Mouse (Mus musculus): ENCODE results near the gene Fam189a1.

Gene Fam189a1

GRCm38 (mm10) chr7:65104207-65105096 is 51.9 kb downstream of the Fam189a1 start:
- intact Hi-C loops (cut with DNase I) = no loop called here

- intact Hi-C loops (cut with DNase I) = no loop called here
These were observed 54.7 kb downstream of the Fam189a1 start for GRCm38 (mm10) chr7:65101661-65102060.

GRCm38 (mm10) chr7:65097708-65098107 is 58.7 kb downstream of the Fam189a1 start:
- intact Hi-C loops (cut with DNase I) = no loop called here

- intact Hi-C loops (cut with DNase I) = no loop called here
These were observed 60.7 kb downstream of the Fam189a1 start for GRCm38 (mm10) chr7:65095631-65096107.

- intact Hi-C loops (cut with DNase I) = no loop called here
These were observed 63.1 kb downstream of the Fam189a1 start for GRCm38 (mm10) chr7:65093314-65093713.

GRCm38 (mm10) chr7:65091486-65091885 is 64.9 kb downstream of the Fam189a1 start:
- intact Hi-C loops (cut with DNase I) = no loop called here

- intact Hi-C loops (cut with DNase I) = no loop called here
These were observed 70.4 kb downstream of the Fam189a1 start for GRCm38 (mm10) chr7:65085972-65086371.

GRCm38 (mm10) chr7:65082778-65083091 is 73.6 kb downstream of the Fam189a1 start:
- intact Hi-C loops (cut with DNase I) = no loop called here

GRCm38 (mm10) chr7:65081979-65082777 is 74.2 kb downstream of the Fam189a1 start:
- intact Hi-C loops (cut with DNase I) = no loop called here

- intact Hi-C loops (cut with DNase I) = no loop called here
These were observed 80.2 kb downstream of the Fam189a1 start for GRCm38 (mm10) chr7:65076134-65076533.

- intact Hi-C loops (cut with DNase I) = loop anchor here (5.0 kb wide), 2 partner anchors 122 to 292 kb away; no protein-coding TSS in a partner anchor
These were observed 82.2 kb downstream of the Fam189a1 start for GRCm38 (mm10) chr7:65074194-65074593.

- intact Hi-C loops (cut with DNase I) = loop anchor here (5.0 kb wide), 2 partner anchors 121 to 291 kb away; no protein-coding TSS in a partner anchor
These were observed 82.8 kb downstream of the Fam189a1 start for GRCm38 (mm10) chr7:65073555-65073954.

GRCm38 (mm10) chr7:65066211-65066610 is 90.2 kb downstream of the Fam189a1 start:
- intact Hi-C loops (cut with DNase I) = no loop called here

- intact Hi-C loops (cut with DNase I) = no loop called here
These were observed 90.9 kb downstream of the Fam189a1 start for GRCm38 (mm10) chr7:65065457-65065856.

GRCm38 (mm10) chr7:65064638-65065037 is 91.7 kb downstream of the Fam189a1 start:
- intact Hi-C loops (cut with DNase I) = no loop called here

- intact Hi-C loops (cut with DNase I) = no loop called here
These were observed 92.3 kb downstream of the Fam189a1 start for GRCm38 (mm10) chr7:65064096-65064495.

GRCm38 (mm10) chr7:65060163-65060799 is 96.1 kb downstream of the Fam189a1 start:
- intact Hi-C loops (cut with DNase I) = no loop called here

- intact Hi-C loops (cut with DNase I) = no loop called here
These were observed 99.5 kb downstream of the Fam189a1 start for GRCm38 (mm10) chr7:65056864-65057263.

- intact Hi-C loops (cut with DNase I) = no loop called here
These were observed 104.4 kb downstream of the Fam189a1 start for GRCm38 (mm10) chr7:65051986-65052385.

- intact Hi-C loops (cut with DNase I) = no loop called here
These were observed 107.0 kb downstream of the Fam189a1 start for GRCm38 (mm10) chr7:65049236-65049954.

- intact Hi-C loops (cut with DNase I) = no loop called here
These were observed 108.7 kb downstream of the Fam189a1 start for GRCm38 (mm10) chr7:65047700-65048099.

Measured in adrenal gland (tissue).